In genomic region chr2:122117961-122118958, GRCm38 (mm10) we compare ENCODE assay signal across 8 mouse cellular contexts. TPM values are rescaled to one million over a fixed set of nuclear protein-coding genes. Genes with fewer than 3 reads are reported as not detected.
DNase-seq lines count a peak whose midpoint lies in the region; ATAC-seq lines count a peak whose summit lies in the region.

TSS of gene Spg11 (minus strand) at chr2:122118386.

- H3K9ac ChIP-seq in heart, embryonic 13.5 days: peak within 1 kb of the TSS; percentile 94
- peak within 1 kb of the TSS; percentile 87 for H3K9ac ChIP-seq in liver, embryonic 12.5 days
- peak within 1 kb of the TSS; percentile 73 for H3K9ac ChIP-seq in stomach, embryonic 15.5 days

- H3K4me1 ChIP-seq in brown adipose tissue, adult 24 weeks (ENCODE audit: control insufficient read depth, insufficient read depth, insufficient read length, low read length): no peaks in the 10 kb centered on the region
- peaks cover 15% of the 10 kb centered on the region for H3K4me1 ChIP-seq in heart, embryonic 13.5 days
- peaks cover 24% of the 10 kb centered on the region for H3K4me1 ChIP-seq in liver, embryonic 12.5 days
- H3K4me1 ChIP-seq in stomach, embryonic 15.5 days: peaks cover 5% of the 10 kb centered on the region; the same call in 1 of the 2 replicates

- H3K4me3 ChIP-seq in brown adipose tissue, adult 24 weeks (ENCODE audit: insufficient read depth, low read depth, low read length): peak within 1 kb of the TSS; percentile 95
- H3K4me3 ChIP-seq in heart, embryonic 13.5 days: peak within 1 kb of the TSS; percentile 77
- peak within 1 kb of the TSS; percentile 82 for H3K4me3 ChIP-seq in liver, embryonic 12.5 days
- peak within 1 kb of the TSS; percentile 65 for H3K4me3 ChIP-seq in stomach, embryonic 15.5 days (replicated peaks)

- under 1% methylated on average over 47 of the region's 47 CpGs for WGBS in heart, embryonic 13.5 days
- 1% methylated on average over 47 of the region's 47 CpGs for WGBS in liver, embryonic 12.5 days (ENCODE audit: insufficient replicate concordance)
- WGBS in stomach, embryonic 15.5 days: under 1% methylated on average over 47 of the region's 47 CpGs

- peak within 1 kb of the TSS; percentile 87 for H3K27ac ChIP-seq in brown adipose tissue, adult 24 weeks (replicated peaks; ENCODE audit: low read depth, low read length)
- peak within 1 kb of the TSS; percentile 97 for H3K27ac ChIP-seq in heart, embryonic 13.5 days (replicated peaks)
- H3K27ac ChIP-seq in liver, embryonic 12.5 days: peak within 1 kb of the TSS; percentile 90
- H3K27ac ChIP-seq in stomach, embryonic 15.5 days: peak within 1 kb of the TSS; percentile 96

- peak within 1 kb of the TSS; percentile 70 for H3K4me2 ChIP-seq in heart, embryonic 13.5 days
- H3K4me2 ChIP-seq in liver, embryonic 12.5 days: peak within 1 kb of the TSS; percentile 66
- H3K4me2 ChIP-seq in stomach, embryonic 15.5 days: peak within 1 kb of the TSS; percentile 58

- H3K9me3 ChIP-seq in heart, embryonic 13.5 days: no peaks in the 10 kb centered on the region
- no peaks in the 10 kb centered on the region for H3K9me3 ChIP-seq in liver, embryonic 12.5 days (replicated peaks)
- no peaks in the 10 kb centered on the region for H3K9me3 ChIP-seq in stomach, embryonic 15.5 days

- DNase-seq in CD4-positive, CD25-positive, alpha-beta regulatory T cell, adult 2 months (ENCODE audit: low read depth, low spot score): peak; percentile 99
- peak; percentile 57 for DNase-seq in fat pad, adult 2 months (ENCODE audit: extremely low read depth, low read depth, low spot score)
- peak; percentile 99 for DNase-seq in kidney, postnatal 10 days
- peak; percentile 97 to 99 for DNase-seq in natural killer cell, adult 2 months (ENCODE audit: low spot score in 2 of 2)

- peak; percentile 97 for ATAC-seq in heart, embryonic 13.5 days (ENCODE audit: extremely low read depth, insufficient number of reproducible peaks, low FRiP score, low TSS enrichment)
- peak; percentile 99 for ATAC-seq in liver, embryonic 12.5 days
- peak; percentile 99 for ATAC-seq in stomach, embryonic 15.5 days (ENCODE audit: insufficient read depth, low FRiP score, low read depth)

- peaks cover 13% of the 10 kb centered on the region for H3K36me3 ChIP-seq in heart, embryonic 13.5 days
- peaks cover 17% of the 10 kb centered on the region for H3K36me3 ChIP-seq in liver, embryonic 12.5 days
- H3K36me3 ChIP-seq in stomach, embryonic 15.5 days: peaks cover 8% of the 10 kb centered on the region

- no peaks in the 10 kb centered on the region for H3K27me3 ChIP-seq in heart, embryonic 13.5 days (replicated peaks)
- no peaks in the 10 kb centered on the region for H3K27me3 ChIP-seq in liver, embryonic 12.5 days (replicated peaks)
- no peaks in the 10 kb centered on the region for H3K27me3 ChIP-seq in stomach, embryonic 15.5 days (replicated peaks)

RNA-seq across cellular contexts. Expression of gene Spg11, which starts in this region (rescaled TPM):
- 6.1 and 7.8 TPM in 2 replicates for polyA plus RNA-seq in brown adipose tissue, adult 24 weeks (2012; ENCODE audit: insufficient read depth, insufficient read length, missing spikeins)
- 4.7 and 4.9 TPM in 2 replicates for polyA plus RNA-seq in heart, embryonic 13.5 days (2015; fragmentation: Nextera tagmentation; extraction: Ambion mirVana)
- 5.8 and 6.2 TPM in 2 replicates for polyA plus RNA-seq in liver, embryonic 12.5 days (2016; fragmentation: Nextera tagmentation; extraction: Ambion mirVana)
- polyA plus RNA-seq in stomach, embryonic 15.5 days (2015; fragmentation: Nextera tagmentation; extraction: Ambion mirVana): 7.7 and 9.9 TPM in 2 replicates

Comparison
In these comparisons a context has a peak if more than half of its experiments do, and no peak if none do; other contexts are left out.
1. Peak in every context shown above with its lines: DNase-seq, ATAC-seq, H3K4me3 ChIP-seq and H3K27ac ChIP-seq.